Mouse (Mus musculus): ENCODE measurements around the gene Xpo4. TPM values are rescaled to one million over a fixed set of nuclear protein-coding genes. Genes with fewer than 3 reads are reported as not detected.
A peak's percentile ranks its signal among the peaks of the same experiment; 100 is the strongest.

Xpo4 gene
- total RNA-seq, 2 experiments from 2014 or later, result 14.4 to 15.0 TPM

DNA sequence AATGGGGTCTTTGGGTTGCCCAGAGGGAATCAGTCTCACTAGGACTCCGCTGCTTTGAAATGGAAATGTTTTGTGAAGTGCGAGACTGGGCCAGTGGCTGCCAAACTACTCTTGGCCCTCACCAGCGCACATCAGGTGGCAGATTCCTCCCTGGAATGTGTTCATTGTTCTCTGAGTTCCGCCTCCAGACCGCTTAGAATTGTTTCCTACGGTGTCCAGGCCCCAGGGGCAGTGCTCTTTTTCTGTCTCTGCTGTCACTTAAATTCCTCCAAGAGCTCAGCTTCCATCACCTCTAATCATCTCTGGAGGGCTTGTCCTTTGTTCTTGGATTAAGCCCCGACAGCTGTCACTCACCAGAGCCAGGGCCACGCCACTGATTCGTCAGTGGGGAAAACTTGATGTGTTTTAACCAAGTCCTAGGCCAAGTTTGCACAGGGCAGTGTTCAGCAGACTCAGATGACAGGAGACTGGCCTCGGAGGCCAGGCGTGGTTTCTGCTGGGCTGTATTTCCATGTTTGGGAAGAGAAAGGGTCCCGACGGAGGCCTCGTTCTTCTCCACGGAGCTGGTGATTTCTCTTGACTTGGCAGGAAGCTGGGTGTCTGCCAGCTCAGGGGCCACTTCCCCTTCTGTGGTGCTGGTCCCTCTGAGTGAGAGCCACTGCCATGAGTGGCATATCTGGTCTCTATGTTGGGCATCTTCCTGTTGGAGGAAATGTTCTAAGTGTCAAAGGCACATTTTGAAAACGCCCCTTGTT is 127.8 kb downstream of the Xpo4 start:
- H3K4me3 ChIP-seq, result no peak overlapping the region
- no peak for DNase-seq (ENCODE audit: low spot score in 2 of 2)
- H3K27ac ChIP-seq, result peak overlapping the region; percentile 51; the same call in 1 of the 2 replicates
- no peak for TF ChIP-seq CTCF (conservative IDR thresholded peaks at IDR 0.05)

DNA sequence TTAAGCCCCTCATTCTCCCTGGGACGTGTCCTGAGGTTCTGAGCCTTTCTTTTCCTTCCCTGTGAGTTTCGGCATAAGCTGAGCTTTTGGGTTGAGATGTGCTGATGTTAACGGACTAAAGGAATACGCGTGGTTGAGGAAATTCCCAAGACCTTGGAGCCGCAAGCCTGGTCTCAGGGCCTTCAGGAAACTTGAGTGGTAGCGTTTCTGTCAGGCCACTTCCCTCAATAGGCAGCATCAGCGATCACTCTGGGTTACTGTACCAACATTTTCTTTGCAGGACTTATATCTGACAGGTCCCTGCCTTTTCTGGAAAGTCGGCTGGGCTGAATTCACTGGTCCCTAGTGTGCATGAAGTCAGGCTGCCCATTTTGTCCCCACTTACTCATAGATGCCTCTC is 128.4 kb downstream of the Xpo4 start:
- Histone ChIP-seq H3K27ac (0 out of 2 replicates have a peak overlapping the region, but pooled peaks have one; percentile 51), H3K4me3 (no peak overlapping the region)
- DNase-seq (ENCODE audit: low spot score in 2 of 2), result no peak
- no peak for TF ChIP-seq CTCF (conservative IDR thresholded peaks at IDR 0.05)

DNA sequence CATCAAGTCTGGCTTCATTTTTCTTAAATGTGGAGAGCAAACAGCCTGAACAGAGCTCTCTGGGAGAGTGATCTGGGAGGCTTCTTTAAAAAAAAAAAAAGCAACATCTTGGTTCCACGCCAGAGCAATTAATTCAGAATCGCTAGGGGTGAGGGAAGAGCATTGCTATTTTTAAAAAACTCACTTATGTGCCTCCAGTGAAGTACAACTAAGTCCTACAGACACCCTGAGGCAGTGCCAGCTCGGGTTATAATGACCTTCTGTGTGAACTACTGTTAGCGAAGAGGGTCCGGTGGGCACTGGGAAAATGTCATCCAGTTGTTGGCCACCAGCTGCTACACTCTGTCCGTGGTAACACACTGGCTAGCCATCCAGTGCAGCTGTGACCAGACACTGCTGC is 129.6 kb downstream of the Xpo4 start:
- H3K27ac ChIP-seq, result peak overlapping the region; percentile 75; the same call in 1 of the 2 replicates
- H3K4me3 ChIP-seq, result no peak overlapping the region
- TF ChIP-seq CTCF (conservative IDR thresholded peaks at IDR 0.05), result no peak
- DNase-seq (ENCODE audit: low spot score in 2 of 2), result no peak

DNA sequence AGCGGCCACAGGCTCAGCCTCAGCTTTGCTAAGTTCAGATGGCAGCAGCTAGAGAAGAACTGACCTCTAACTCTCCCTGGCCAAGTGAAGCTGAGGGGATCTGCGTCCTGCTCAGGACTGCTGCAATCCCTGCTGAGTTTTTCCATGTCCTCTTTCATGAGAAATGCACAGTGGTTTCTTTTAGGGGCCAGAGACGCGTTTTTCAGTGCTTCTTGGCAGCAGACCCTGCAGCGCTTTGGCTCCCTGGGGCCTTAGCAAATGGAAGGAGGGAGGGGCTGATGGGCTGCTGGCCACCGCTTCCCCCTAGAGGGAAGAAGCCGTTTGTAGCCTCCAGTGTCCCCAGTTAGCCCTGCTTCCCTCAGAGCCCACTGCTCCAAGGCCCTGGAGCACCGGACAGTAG is 130.3 kb downstream of the Xpo4 start:
- Histone ChIP-seq H3K27ac (peak overlapping the region; percentile 75), H3K4me3 (no peak overlapping the region)
- no peak for TF ChIP-seq CTCF (conservative IDR thresholded peaks at IDR 0.05)
- no peak for DNase-seq (ENCODE audit: low spot score in 2 of 2)

DNA sequence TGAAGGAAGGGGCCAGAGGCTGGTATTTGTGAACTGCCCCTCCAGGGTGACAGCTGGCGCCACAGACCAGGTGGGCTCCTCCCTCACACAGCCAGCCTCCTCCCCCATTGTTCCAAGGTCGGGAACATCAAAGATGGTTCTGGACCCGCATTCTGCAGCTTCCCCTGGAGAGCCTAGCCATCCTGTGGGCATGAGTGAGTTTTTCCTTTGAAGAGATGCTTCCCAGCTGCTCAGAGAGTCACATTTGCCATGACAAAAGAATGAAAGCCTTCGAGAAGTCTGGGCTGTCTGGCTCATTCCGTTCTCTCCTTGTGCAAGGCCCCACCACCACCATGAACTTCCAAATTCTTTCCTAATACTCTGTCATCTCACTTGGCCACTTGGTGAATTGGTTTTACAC is 130.9 kb downstream of the Xpo4 start:
- Histone ChIP-seq H3K27ac (peak overlapping the region; percentile 75), H3K4me3 (no peak overlapping the region)
- DNase-seq (ENCODE audit: low spot score in 2 of 2), result no peak
- TF ChIP-seq CTCF (conservative IDR thresholded peaks at IDR 0.05), result no peak

DNA sequence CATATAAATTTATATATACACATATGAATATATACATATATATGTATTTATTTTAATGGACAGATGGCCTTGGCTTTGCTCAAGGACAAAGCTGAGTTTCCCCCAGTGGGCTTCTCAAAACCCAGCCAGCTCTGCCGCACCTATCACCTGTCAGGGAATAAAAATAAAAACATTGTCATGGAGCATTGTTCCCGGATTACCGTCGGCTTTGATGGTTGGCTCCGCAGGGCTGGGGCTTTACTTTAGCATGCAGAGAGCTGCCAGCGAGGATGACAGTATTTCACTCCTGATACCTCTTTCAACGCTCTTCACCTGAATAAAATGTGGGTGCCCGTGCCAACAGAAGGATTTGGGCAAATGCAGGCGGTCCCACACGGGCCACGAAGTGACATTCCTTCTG is 131.4 kb downstream of the Xpo4 start:
- H3K27ac ChIP-seq, result peak overlapping the region; percentile 75; the same call in 1 of the 2 replicates
- no peak for TF ChIP-seq CTCF (conservative IDR thresholded peaks at IDR 0.05)
- no peak for DNase-seq (ENCODE audit: low spot score in 2 of 2)
- no peak overlapping the region for H3K4me3 ChIP-seq

DNA sequence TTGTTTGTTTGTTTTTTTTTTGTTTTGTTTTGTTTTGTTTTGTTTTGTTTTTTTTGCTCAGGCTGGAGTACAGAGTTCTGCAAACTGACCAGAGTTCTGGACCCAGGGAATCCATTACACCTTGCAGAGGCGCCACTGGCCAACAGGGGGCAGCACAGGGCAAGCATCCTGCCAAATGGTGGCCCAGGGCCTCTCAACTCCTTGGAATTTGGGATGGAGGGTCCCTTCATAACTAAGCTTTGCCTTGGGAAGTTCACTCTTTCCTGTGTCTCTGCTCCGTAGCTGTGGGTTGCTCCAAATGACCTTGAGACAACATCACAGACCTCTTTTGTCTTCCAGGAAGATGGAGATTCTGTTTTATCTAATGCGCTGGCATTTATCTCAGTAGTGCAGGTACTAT is 132.0 kb downstream of the Xpo4 start:
- no peak overlapping the region for H3K4me3 ChIP-seq
- DNase-seq (ENCODE audit: low spot score in 2 of 2), result peak in 1 of 2 experiments; percentile 71
- H3K27ac ChIP-seq, result no peak overlapping the region
- peak; percentile 89 for TF ChIP-seq CTCF (conservative IDR thresholded peaks at IDR 0.05)

DNA sequence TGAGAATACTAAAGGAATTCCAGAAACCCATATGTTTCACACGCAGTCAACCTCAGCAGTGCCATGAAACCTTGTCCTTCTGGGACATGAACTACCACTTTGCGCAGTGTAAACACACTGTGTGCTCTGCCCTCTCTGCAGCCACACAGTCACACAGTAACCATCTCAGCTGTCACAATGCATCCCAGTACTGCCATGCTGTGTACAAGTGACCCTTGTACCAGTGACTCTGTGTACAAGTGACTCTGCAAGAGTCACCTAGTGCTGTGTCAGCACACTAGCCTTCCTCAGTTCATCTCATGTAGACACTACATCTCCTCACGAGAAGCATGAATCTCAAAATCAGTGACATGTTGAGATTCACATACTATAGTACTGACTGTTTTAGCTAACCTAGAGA is 132.7 kb downstream of the Xpo4 start:
- no peak for DNase-seq (ENCODE audit: low spot score in 2 of 2)
- no peak for TF ChIP-seq CTCF (conservative IDR thresholded peaks at IDR 0.05)
- Histone ChIP-seq H3K27ac (no peak overlapping the region), H3K4me3 (no peak overlapping the region)

DNA sequence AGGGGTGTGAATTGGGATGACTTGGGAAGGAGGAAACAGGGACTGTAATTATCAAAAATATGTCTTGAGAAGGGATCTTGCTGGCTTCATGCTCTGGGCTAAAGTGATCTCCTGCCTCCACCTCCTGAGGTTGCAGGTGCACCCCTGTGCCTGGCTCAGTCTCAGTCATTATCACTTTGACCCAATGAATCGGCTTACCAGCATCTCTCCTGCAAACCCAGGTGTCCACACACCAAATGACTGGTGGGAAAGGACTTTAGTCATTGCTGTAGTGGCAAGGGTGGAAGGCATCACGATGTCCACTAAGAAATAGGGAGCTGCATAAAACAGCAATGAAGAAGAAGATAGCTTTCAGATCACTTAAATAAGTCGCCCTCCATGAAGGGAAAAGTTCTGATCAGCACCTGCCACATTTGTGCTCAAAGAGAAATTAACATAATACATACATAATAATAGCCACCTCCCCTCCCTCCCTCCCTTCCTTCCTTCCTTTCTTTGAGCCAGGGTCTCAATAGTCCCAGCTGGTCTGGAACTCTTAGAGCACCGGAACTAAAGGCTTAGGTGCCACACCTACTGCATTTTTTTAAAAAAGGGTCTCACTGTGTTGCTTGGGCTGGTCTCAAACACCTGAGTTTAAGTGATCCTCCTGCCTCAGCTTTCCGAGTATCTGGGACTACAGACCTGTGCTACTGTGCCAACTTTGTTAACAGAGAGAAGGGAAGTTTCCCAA is 135.3 kb downstream of the Xpo4 start:
- peak overlapping the region; percentile 74; the same call in 1 of the 2 replicates for H3K27ac ChIP-seq
- TF ChIP-seq CTCF (conservative IDR thresholded peaks at IDR 0.05), result no peak
- no peak overlapping the region for H3K4me3 ChIP-seq
- DNase-seq (ENCODE audit: low spot score in 2 of 2), result no peak

DNA sequence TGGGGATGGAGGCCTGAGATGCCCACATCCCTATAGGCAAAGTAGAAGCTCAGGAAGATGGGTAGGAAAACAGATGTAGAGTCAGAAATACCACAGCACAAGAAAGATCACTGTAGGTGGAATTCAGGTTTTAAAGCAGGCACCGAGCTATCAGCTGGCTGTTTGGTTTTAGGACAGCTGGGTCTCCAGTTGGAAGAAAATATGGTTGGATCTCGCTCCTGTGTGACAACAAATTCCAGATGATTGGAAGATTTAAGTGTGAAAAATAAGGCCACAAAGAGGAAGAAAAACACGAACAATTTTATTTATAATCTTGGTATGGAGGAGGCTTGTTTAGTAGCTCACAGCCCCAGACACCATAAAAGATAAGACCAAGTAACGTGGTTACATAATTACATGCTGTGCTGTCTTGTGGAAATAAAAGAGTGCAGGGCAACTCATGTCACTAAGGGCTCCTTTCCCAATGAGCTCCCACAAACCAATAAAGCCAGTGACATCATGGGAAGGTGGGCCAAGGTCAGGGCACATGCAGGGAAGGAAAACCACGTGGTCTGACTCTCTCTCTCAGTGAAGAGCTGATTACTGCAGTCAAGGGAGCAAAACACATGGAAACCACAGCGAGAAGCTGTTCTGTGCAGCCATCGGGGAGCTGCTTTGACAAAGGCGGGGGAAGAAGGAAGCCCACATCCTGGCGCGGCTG is 136.0 kb downstream of the Xpo4 start:
- no peak for TF ChIP-seq CTCF (conservative IDR thresholded peaks at IDR 0.05)
- DNase-seq (ENCODE audit: low spot score in 2 of 2), result peak; percentile 48 to 55
- peak overlapping the region; percentile 74 for H3K27ac ChIP-seq
- no peak overlapping the region for H3K4me3 ChIP-seq

DNA sequence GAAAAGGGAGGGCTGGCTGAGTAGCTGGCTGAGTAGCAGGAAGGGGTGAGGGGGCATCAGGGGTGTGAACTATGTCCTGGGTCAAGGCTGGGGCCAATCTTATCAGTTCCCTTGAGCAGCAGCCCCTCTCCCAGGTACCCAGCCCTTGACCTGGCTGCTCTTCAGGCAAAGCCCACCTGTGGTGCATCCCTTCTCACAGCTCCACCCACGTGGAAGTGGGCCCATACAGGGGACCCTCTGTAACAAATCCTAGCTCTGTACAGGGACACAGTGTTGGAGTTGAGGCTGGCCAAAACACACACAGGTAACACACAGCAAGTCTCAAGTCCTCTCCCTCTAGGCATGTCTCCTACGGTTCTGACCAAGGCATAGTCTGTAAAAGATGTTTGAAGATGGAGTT is 137.6 kb downstream of the Xpo4 start:
- H3K27ac ChIP-seq, result no peak overlapping the region
- no peak for TF ChIP-seq CTCF (conservative IDR thresholded peaks at IDR 0.05)
- no peak for DNase-seq (ENCODE audit: low spot score in 2 of 2)
- H3K4me3 ChIP-seq, result no peak overlapping the region

Other genes starting within 250 kb of the Xpo4 start
- 10 to 100 TPM; 14.8 to 17.7 TPM for gene Ift88, start 241.4 kb downstream of the Xpo4 start, total RNA-seq (2021)
- gene Il17d, start 140.7 kb downstream of the Xpo4 start, total RNA-seq (2021), result 10 to 100 TPM; 11.2 to 12.3 TPM
- 10 to 100 TPM; 30.9 to 33.4 TPM for gene Eef1akmt1, start 93.8 kb downstream of the Xpo4 start, total RNA-seq (2021)
- 1 to 10 TPM in 1 of 2 experiments, under 1 TPM in 1; 0.32 to 3.1 TPM for gene Gm49361, start 80.7 kb upstream of the Xpo4 start, total RNA-seq (2021)
- 10 to 100 TPM; 42.5 to 49.0 TPM for gene Lats2, start 93.0 kb upstream of the Xpo4 start, total RNA-seq (2021)
- gene Sap18, start 132.8 kb upstream of the Xpo4 start, total RNA-seq (2021), result 10 to 100 TPM; 47.7 to 67.6 TPM
- gene Ska3, start 160.8 kb upstream of the Xpo4 start, total RNA-seq (2021), result 1 to 10 TPM in 1 of 2 experiments, under 1 TPM in 1; 0.97 to 1.3 TPM
- gene Mrpl57, start 160.8 kb upstream of the Xpo4 start, total RNA-seq (2021), result 10 to 100 TPM; 67.4 to 75.9 TPM
- gene Zdhhc20, start 224.8 kb upstream of the Xpo4 start, total RNA-seq (2021), result 10 to 100 TPM; 40.0 to 41.7 TPM

Measured in layer of hippocampus, adult 2 months (tissue).